Mouse (Mus musculus) kidney, embryonic 14.5 days (tissue): ENCODE data around the gene Trim43a. TPM values are rescaled to one million over a fixed set of nuclear protein-coding genes. Genes with fewer than 3 reads are reported as not detected.
"Not testable (repeated sequence)": the region's sequence is repeated elsewhere in the genome, so short reads cannot be mapped to it uniquely, and the experiment has no call there.

ENCODE experiments used
- ATAC-seq: fragments of 200-750 bp; cut with Nextera tagmentation; 2 replicates; pipeline ENCODE4 v1.8.0; 2017; ENCODE audit warnings: moderate number of reproducible peaks, mild to moderate bottlenecking, moderate TSS enrichment, moderate library complexity; ENCODE audit not compliant: low FRiP score, low TSS enrichment
- H3K27ac ChIP-seq: fragments of 300-500 bp; sonication (generic); 2 replicates; pipeline ENCODE4 v1.5.1; 2014; ENCODE audit warnings: low read depth, mild to moderate bottlenecking, low read length, moderate library complexity, mixed read lengths
- H3K27me3 ChIP-seq: fragments of 300-500 bp; sonication (generic); 2 replicates; pipeline ENCODE4 v1.6.1; 2014; ENCODE audit warnings: mild to moderate bottlenecking, low read length; ENCODE audit not compliant: control insufficient read depth, insufficient read depth
- H3K36me3 ChIP-seq: fragments of 300-500 bp; sonication (generic); 2 replicates; pipeline ENCODE4 v1.6.1; 2014; ENCODE audit warnings: low read length, mixed read lengths; ENCODE audit not compliant: control insufficient read depth, insufficient read depth
- H3K4me1 ChIP-seq: fragments of 300-500 bp; sonication (generic); 2 replicates; pipeline ENCODE4 v1.6.1; 2014; ENCODE audit warnings: low read length, mixed read lengths; ENCODE audit not compliant: control insufficient read depth, insufficient read depth
- H3K4me2 ChIP-seq: fragments of 300-500 bp; sonication (generic); replicated peaks from 2 replicates; pipeline ENCODE4 v1.6.1; 2014; ENCODE audit warnings: low read depth, mild to moderate bottlenecking, low read length
- H3K4me3 ChIP-seq: fragments of 300-500 bp; sonication (generic); 2 replicates; pipeline ENCODE4 v1.5.1; 2014; ENCODE audit warnings: mild to moderate bottlenecking, low read length
- H3K9ac ChIP-seq: fragments of 300-500 bp; sonication (generic); 2 replicates; pipeline ENCODE4 v1.6.1; 2014; ENCODE audit warnings: low read depth, mild to moderate bottlenecking, low read length, moderate library complexity
- H3K9me3 ChIP-seq: fragments of 300-500 bp; sonication (generic); 2 replicates; pipeline ENCODE4 v1.6.1; 2016; ENCODE audit warnings: low read length; ENCODE audit not compliant: control insufficient read depth
- WGBS: fragments of 180-500 bp; shearing (Covaris S2); extraction: QIAGEN DNeasy Blood & Tissue Kit; methylation state at CpG from one replicate; pipeline ENCODE4 v1.1.7; 2014; 5-methylcytosine and 5-hydroxymethylcytosine counted together
- polyA plus RNA-seq: library from polyadenylated mRNA; unstranded; fragments of >200 nt; fragmentation: Nextera tagmentation; extraction: Ambion mirVana; gene quantifications from 2 replicates; pipeline ENCODE4 v1.2.1, GENCODE M21; 2014

Trim43a gene
- not detected in 2 replicates for polyA plus RNA-seq

GRCm38 (mm10) chr9:88580591-88580990, at the start of gene Trim43a:
Gene Trim43a (plus strand): TSS chr9:88580891.
- WGBS, result 94% methylated on average over 2 of the region's 2 CpGs
- not testable (repeated sequence) for ATAC-seq, H3K27ac ChIP-seq, H3K36me3 ChIP-seq, H3K9me3 ChIP-seq, H3K9ac ChIP-seq, H3K4me1 ChIP-seq, H3K4me3 ChIP-seq, H3K27me3 ChIP-seq, H3K4me2 ChIP-seq

GRCm38 (mm10) chr9:88534093-88534492, 46.6 kb upstream of the Trim43a start:
- H3K27ac ChIP-seq, result no peak overlapping the region
- no peaks in the 10 kb centered on the region for H3K36me3 ChIP-seq
- no peak overlapping the region for H3K9ac ChIP-seq
- H3K4me1 ChIP-seq, result no peaks in the 10 kb centered on the region
- 86% methylated on average over 5 of the region's 5 CpGs for WGBS
- no peaks in the 10 kb centered on the region for H3K9me3 ChIP-seq
- no peaks in the 10 kb centered on the region for H3K27me3 ChIP-seq
- no peak overlapping the region for H3K4me3 ChIP-seq
- ATAC-seq, result no peak
- H3K4me2 ChIP-seq, result no peak overlapping the region

GRCm38 (mm10) chr9:88539546-88540224, 41.0 kb upstream of the Trim43a start:
- no peak for ATAC-seq
- Histone ChIP-seq H3K27ac (no peak overlapping the region), H3K9me3 (no peaks in the 10 kb centered on the region), H3K36me3 (no peaks in the 10 kb centered on the region), H3K9ac (no peak overlapping the region), H3K4me3 (no peak overlapping the region), H3K27me3 (no peaks in the 10 kb centered on the region), H3K4me2 (no peak overlapping the region), H3K4me1 (no peaks in the 10 kb centered on the region)
- 66% methylated on average over 5 of the region's 5 CpGs for WGBS

- Histone ChIP-seq H3K4me3 (no peak overlapping the region), H3K27ac (no peak overlapping the region), H3K9me3 (no peaks in the 10 kb centered on the region), H3K27me3 (no peaks in the 10 kb centered on the region), H3K36me3 (no peaks in the 10 kb centered on the region), H3K9ac (no peak overlapping the region), H3K4me2 (no peak overlapping the region), H3K4me1 (no peaks in the 10 kb centered on the region)
- peak; percentile 44; the same call in 1 of the 2 replicates for ATAC-seq
- 34% methylated on average over 2 of the region's 2 CpGs for WGBS
Measured at GRCm38 (mm10) chr9:88542816-88543215, 37.9 kb upstream of the Trim43a start.

- Histone ChIP-seq H3K4me2 (no peak overlapping the region), H3K27ac (no peak overlapping the region), H3K4me1 (peaks cover 10% of the 10 kb centered on the region; the same call in 1 of the 2 replicates), H3K4me3 (no peak overlapping the region), H3K27me3 (no peaks in the 10 kb centered on the region), H3K36me3 (no peaks in the 10 kb centered on the region), H3K9me3 (no peaks in the 10 kb centered on the region), H3K9ac (no peak overlapping the region)
- ATAC-seq, result no peak
- 38% methylated on average over 3 of the region's 3 CpGs for WGBS
Measured at GRCm38 (mm10) chr9:88545534-88545933, 35.2 kb upstream of the Trim43a start.

GRCm38 (mm10) chr9:88546166-88546565, 34.5 kb upstream of the Trim43a start:
- 8% methylated on average over 2 of the region's 2 CpGs for WGBS
- Histone ChIP-seq H3K27ac (no peak overlapping the region), H3K9me3 (no peaks in the 10 kb centered on the region), H3K9ac (no peak overlapping the region), H3K4me3 (no peak overlapping the region), H3K4me2 (no peak overlapping the region), H3K4me1 (peaks cover 12% of the 10 kb centered on the region; the same call in 1 of the 2 replicates), H3K36me3 (no peaks in the 10 kb centered on the region), H3K27me3 (no peaks in the 10 kb centered on the region)
- no peak for ATAC-seq

GRCm38 (mm10) chr9:88546657-88547056, 34.0 kb upstream of the Trim43a start:
- WGBS, result 65% methylated on average over 8 of the region's 8 CpGs
- no peaks in the 10 kb centered on the region for H3K9me3 ChIP-seq
- no peaks in the 10 kb centered on the region for H3K27me3 ChIP-seq
- H3K36me3 ChIP-seq, result no peaks in the 10 kb centered on the region
- H3K9ac ChIP-seq, result no peak overlapping the region
- H3K4me3 ChIP-seq, result no peak overlapping the region
- no peak overlapping the region for H3K4me2 ChIP-seq
- ATAC-seq, result no peak
- H3K4me1 ChIP-seq, result peaks cover 12% of the 10 kb centered on the region; the same call in 1 of the 2 replicates
- H3K27ac ChIP-seq, result no peak overlapping the region

GRCm38 (mm10) chr9:88547270-88547669, 33.4 kb upstream of the Trim43a start:
- no peaks in the 10 kb centered on the region for H3K9me3 ChIP-seq
- ATAC-seq, result peak; percentile 67; the same call in 1 of the 2 replicates
- H3K4me3 ChIP-seq, result peak overlapping the region; percentile 78
- peak overlapping the region; percentile 19; the same call in 1 of the 2 replicates for H3K9ac ChIP-seq
- WGBS, result 29% methylated on average over 7 of the region's 7 CpGs
- H3K27ac ChIP-seq, result no peak overlapping the region
- H3K4me2 ChIP-seq, result peak overlapping the region; percentile 52
- no peaks in the 10 kb centered on the region for H3K36me3 ChIP-seq
- H3K4me1 ChIP-seq, result peaks cover 12% of the 10 kb centered on the region; the same call in 1 of the 2 replicates
- no peaks in the 10 kb centered on the region for H3K27me3 ChIP-seq

GRCm38 (mm10) chr9:88547851-88548613, 32.7 kb upstream of the Trim43a start, which contains the start of gene Zfp949:
Gene Zfp949 (plus strand): TSS chr9:88548020.
- Histone ChIP-seq H3K4me3 (peak within 1 kb of the TSS; percentile 78), H3K9me3 (no peaks in the 10 kb centered on the region), H3K36me3 (no peaks in the 10 kb centered on the region), H3K27me3 (no peaks in the 10 kb centered on the region), H3K27ac (peak within 1 kb of the TSS; percentile 68), H3K4me1 (peaks cover 12% of the 10 kb centered on the region; the same call in 1 of the 2 replicates), H3K9ac (peak within 1 kb of the TSS; percentile 63), H3K4me2 (peak within 1 kb of the TSS; percentile 52)
- under 1% methylated on average over 30 of the region's 30 CpGs for WGBS
- peak; percentile 91 for ATAC-seq
